Mouse (Mus musculus): ENCODE data around the gene Mettl24. TPM values are rescaled to one million over a fixed set of nuclear protein-coding genes. Genes with fewer than 3 reads are reported as not detected.
"Not testable (repeated sequence)": the region's sequence is repeated elsewhere in the genome, so short reads cannot be mapped to it uniquely, and the experiment has no call there.

Gene Mettl24
- polyA plus RNA-seq, 1 experiment from 2014 or later, result 3.5 TPM

DNA sequence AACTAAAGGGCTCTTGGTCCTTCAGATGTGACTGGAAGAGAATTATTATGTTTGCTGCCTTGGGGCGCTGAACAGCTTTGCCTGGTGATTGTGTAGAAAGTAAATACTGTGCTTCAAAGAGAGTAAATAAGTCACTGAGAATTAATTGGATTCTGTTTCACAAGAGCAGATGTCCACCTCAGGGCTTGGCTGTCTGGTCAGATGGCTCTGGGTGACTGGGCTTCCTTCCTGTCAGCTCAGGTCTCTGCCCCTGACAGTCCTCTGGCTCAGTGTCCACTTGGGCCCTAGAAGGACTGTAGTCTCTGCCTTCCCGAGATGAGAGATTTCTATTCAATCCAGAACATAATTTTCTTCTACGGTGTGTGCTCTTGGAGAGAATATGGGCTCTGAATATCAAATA, 70.0 kb downstream of the Mettl24 start:
- H3K27me3 ChIP-seq (ENCODE audit: insufficient read depth, low read length), result no peaks in the 10 kb centered on the region
- H3K4me1 ChIP-seq (ENCODE audit: insufficient read depth), result no peaks in the 10 kb centered on the region
- WGBS, result 63% methylated on average over 3 of the region's 3 CpGs
- no peak for DNase-seq
- H3K27ac ChIP-seq (ENCODE audit: low read depth), result no peak overlapping the region
- no peak overlapping the region for H3K4me3 ChIP-seq (ENCODE audit: low read depth, low read length)
- TF ChIP-seq CTCF (IDR thresholded peaks at IDR 0.05; ENCODE audit: low read depth), result no peak
- no peaks in the 10 kb centered on the region for H3K36me3 ChIP-seq (ENCODE audit: insufficient read depth)
- ATAC-seq (ENCODE audit: insufficient read depth), result no peak
- H3K9ac ChIP-seq, result no peak overlapping the region
- no peaks in the 10 kb centered on the region for H3K9me3 ChIP-seq (ENCODE audit: low read depth, low read length)
- H3K4me2 ChIP-seq, result no peak overlapping the region

DNA sequence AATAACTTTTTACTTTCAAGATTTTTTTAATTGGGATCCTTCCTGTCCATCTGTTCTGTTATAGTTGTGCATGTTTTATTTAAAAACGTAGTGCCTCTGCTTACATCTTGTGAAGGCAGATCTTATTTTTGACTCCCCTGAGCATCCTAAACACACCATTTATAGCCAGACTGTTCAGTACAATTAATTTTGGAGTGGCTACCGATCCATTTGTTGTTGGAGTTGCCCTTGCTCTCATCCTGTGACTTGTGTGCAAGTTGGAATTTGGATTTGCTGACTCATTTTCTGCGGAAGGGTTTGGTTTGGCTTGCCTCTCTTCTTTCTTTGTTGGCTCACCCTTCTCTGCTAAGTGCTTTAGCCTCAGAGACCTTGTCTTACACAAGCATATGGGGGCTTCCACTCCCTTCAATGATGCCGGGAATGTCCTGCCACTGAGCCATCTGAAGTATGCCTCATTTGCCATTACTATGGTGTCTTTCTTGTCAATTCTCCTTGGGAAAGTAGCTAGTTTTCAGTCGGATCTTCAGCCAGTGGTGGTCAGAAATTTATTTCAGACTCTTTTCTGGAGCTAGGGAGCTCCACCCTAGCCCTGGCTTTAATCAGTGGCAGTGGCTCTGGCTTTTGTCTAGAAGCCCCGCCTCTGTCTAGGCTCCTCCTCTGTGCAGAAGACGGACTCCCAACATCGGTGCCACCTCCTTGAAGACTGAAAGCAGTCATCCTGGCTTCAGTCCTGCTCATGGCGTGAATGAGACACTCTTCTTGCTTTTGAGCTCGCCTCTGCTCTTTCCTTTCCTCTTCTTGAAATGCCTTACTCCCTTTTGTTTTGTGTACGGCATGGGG, 75.3 kb downstream of the Mettl24 start:
- no peak overlapping the region for H3K4me2 ChIP-seq
- no peak for TF ChIP-seq CTCF (IDR thresholded peaks at IDR 0.05; ENCODE audit: low read depth)
- ATAC-seq (ENCODE audit: insufficient read depth) (no peak), DNase-seq (no peak)
- H3K9me3 ChIP-seq (ENCODE audit: low read depth, low read length), result no peaks in the 10 kb centered on the region
- no peaks in the 10 kb centered on the region for H3K27me3 ChIP-seq (ENCODE audit: insufficient read depth, low read length)
- H3K4me1 ChIP-seq (ENCODE audit: insufficient read depth), result no peaks in the 10 kb centered on the region
- H3K9ac ChIP-seq, result no peak overlapping the region
- no peak overlapping the region for H3K4me3 ChIP-seq (ENCODE audit: low read depth, low read length)
- no peaks in the 10 kb centered on the region for H3K36me3 ChIP-seq (ENCODE audit: insufficient read depth)
- WGBS, result 70% methylated on average over 11 of the region's 11 CpGs
- H3K27ac ChIP-seq (ENCODE audit: low read depth), result no peak overlapping the region

DNA sequence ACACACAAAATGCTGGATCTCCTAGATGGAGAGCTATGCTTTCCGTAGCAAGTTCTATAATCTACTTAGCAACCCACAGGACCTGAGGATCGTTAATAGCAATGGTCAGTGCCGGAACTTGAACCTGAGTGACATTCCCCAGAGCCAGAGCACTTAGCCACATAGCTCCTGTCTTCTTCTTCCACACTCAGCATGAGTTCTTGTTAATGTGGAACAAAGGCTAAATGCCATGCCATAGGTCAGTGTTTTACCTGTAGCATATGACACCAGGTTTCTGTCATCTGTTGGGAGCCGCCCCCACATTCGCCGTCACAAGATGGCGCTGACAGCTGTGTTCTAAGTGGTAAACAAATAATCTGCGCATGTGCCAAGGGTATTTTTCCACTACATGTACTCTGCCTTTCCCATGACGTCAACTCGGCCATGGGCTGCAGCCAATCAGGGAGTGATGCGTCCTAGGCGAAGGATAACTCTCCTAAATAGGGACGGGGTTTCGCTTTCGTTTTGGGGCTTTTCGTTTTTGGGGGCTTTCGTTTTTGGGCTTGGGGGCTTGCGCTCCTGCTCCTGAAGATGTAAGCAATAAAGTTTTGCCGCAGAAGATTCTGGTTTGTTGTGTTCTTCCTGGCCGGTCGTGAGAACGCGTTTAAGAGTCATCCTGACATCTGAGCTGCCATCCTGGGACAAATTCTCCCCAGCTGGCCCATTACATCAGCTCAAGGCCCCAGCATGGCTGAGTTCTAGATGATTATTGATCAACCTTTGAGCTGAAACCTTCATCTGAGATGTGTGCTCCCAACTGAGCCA, 76.5 kb downstream of the Mettl24 start:
- not testable (repeated sequence) for DNase-seq; H3K36me3 ChIP-seq (ENCODE audit: insufficient read depth); H3K9me3 ChIP-seq (ENCODE audit: low read depth, low read length); H3K4me3 ChIP-seq (ENCODE audit: low read depth, low read length); H3K4me2 ChIP-seq; H3K9ac ChIP-seq; H3K27ac ChIP-seq (ENCODE audit: low read depth); H3K4me1 ChIP-seq (ENCODE audit: insufficient read depth); H3K27me3 ChIP-seq (ENCODE audit: insufficient read depth, low read length); ATAC-seq (ENCODE audit: insufficient read depth)
- 93% methylated on average over 20 of the region's 23 CpGs for WGBS

DNA sequence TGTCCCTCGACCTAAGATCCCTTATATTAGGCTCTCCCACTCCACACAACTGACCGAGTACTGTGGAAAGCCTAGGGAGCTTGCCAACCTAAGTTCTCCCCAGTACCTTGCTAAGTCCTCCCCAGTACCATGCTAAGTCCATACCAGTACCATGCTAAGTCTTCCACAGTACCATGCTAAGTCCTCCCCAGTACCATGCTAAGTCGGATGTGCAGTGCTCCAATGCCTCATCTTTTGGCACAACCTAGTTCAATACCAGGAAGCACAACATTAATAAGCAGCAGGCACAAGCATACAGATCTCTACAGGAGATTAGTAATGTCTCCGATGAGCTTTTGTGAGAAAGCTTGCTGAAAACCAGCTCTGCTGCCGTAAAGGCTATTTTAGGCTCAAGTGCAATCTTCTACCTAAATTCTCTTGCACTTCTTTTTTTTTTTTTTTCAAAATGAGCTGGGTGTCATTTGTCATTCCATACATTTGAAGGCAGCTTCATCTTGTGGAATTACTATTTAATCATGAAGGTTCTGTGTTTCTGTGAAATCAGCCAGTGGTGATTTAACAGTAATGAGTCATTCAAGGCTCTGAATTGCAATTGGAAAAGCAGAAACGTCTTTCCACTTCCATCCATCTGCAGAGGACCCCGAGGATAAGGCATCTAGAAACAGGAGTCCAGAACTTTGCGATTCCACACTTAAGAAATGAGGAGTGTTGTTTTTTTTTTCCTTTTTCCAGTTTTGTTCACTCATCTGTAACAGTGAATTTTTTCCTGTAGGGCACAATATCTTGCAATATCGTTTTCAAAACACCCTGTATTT, 77.3 kb downstream of the Mettl24 start:
- no peak for TF ChIP-seq CTCF (IDR thresholded peaks at IDR 0.05; ENCODE audit: low read depth)
- DNase-seq (no peak), ATAC-seq (ENCODE audit: insufficient read depth) (no peak)
- Histone ChIP-seq H3K9ac (no peak overlapping the region), H3K4me1 (ENCODE audit: insufficient read depth) (no peaks in the 10 kb centered on the region), H3K27me3 (ENCODE audit: insufficient read depth, low read length) (no peaks in the 10 kb centered on the region), H3K4me2 (no peak overlapping the region), H3K27ac (ENCODE audit: low read depth) (no peak overlapping the region), H3K36me3 (ENCODE audit: insufficient read depth) (no peaks in the 10 kb centered on the region), H3K9me3 (ENCODE audit: low read depth, low read length) (no peaks in the 10 kb centered on the region), H3K4me3 (ENCODE audit: low read depth, low read length) (no peak overlapping the region)
- 87% methylated on average over 9 of the region's 9 CpGs for WGBS

DNA sequence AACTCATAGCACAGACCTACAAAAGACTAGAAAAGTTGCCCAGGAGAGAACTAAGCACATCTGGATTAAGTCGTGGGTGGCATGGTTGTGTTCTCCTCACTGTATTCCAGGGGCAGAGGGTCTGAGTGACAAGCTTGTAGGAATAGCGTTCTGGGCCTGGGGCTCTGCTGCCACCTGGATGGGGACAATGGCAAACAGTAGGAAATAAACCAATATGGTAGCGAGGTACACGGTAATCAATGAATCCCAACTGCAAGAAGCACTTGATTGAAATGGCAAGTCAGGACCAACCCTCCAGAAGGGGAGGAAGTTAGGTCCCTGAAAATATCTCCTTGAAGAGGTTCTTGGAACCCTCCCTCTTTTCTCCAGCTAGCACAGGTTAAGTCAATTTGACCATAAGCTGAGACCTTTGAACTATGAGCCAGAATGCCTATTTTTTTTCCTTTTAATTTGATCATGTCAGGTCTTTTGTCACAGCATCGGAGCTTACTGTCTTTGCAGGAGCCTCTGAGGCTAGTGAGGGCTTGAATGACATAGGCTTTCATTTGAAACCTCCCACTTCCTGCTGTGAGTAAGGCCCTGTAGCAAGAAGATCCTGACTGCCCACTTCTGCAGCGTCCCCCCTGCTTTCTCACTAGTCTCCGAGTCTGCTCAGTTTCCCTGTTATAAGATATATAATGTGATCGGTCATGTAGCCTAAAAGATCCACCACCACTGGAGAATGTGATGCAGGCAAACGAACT, 78.1 kb downstream of the Mettl24 start:
- Histone ChIP-seq H3K4me1 (ENCODE audit: insufficient read depth) (no peaks in the 10 kb centered on the region), H3K4me3 (ENCODE audit: low read depth, low read length) (no peak overlapping the region), H3K27ac (ENCODE audit: low read depth) (no peak overlapping the region), H3K9ac (no peak overlapping the region), H3K36me3 (ENCODE audit: insufficient read depth) (no peaks in the 10 kb centered on the region), H3K27me3 (ENCODE audit: insufficient read depth, low read length) (no peaks in the 10 kb centered on the region), H3K4me2 (no peak overlapping the region), H3K9me3 (ENCODE audit: low read depth, low read length) (no peaks in the 10 kb centered on the region)
- 71% methylated on average over 9 of the region's 9 CpGs for WGBS
- no peak for ATAC-seq (ENCODE audit: insufficient read depth)
- no peak for TF ChIP-seq CTCF (IDR thresholded peaks at IDR 0.05; ENCODE audit: low read depth)
- no peak for DNase-seq

DNA sequence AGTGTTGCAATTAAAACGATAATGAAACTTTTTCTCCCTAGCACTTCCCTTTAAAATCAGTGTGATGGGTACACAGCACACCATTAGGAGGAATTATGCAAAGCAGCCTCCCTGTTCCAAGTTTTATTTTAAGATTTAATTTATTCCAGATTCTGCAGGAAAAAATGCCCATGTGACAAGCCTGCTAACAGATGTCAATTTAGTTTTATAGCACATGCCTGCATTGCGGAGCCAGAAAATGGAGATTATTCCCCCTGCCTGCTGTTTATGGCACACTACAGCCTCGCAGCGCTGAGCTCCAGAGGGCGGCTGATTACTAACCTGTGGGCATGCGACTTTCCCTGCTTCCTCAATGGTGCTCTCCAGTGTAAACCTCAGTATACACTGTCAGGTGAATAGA, 79.5 kb downstream of the Mettl24 start:
- 77% methylated on average over 6 of the region's 6 CpGs for WGBS
- DNase-seq, result no peak
- no peaks in the 10 kb centered on the region for H3K27me3 ChIP-seq (ENCODE audit: insufficient read depth, low read length)

More for the DNA sequence above, 79.5 kb downstream of the Mettl24 start:
- H3K9me3 ChIP-seq (ENCODE audit: low read depth, low read length), result no peaks in the 10 kb centered on the region
- no peaks in the 10 kb centered on the region for H3K4me1 ChIP-seq (ENCODE audit: insufficient read depth)
- H3K36me3 ChIP-seq (ENCODE audit: insufficient read depth), result no peaks in the 10 kb centered on the region
- no peak overlapping the region for H3K4me3 ChIP-seq (ENCODE audit: low read depth, low read length)
- no peak for ATAC-seq (ENCODE audit: insufficient read depth)
- H3K27ac ChIP-seq (ENCODE audit: low read depth), result no peak overlapping the region
- no peak overlapping the region for H3K9ac ChIP-seq
- TF ChIP-seq CTCF (IDR thresholded peaks at IDR 0.05; ENCODE audit: low read depth), result no peak
- no peak overlapping the region for H3K4me2 ChIP-seq

Measured in lung, embryonic 14.5 days (tissue).